Mouse (Mus musculus) lung, embryonic 15.5 days (tissue): Measurements from ENCODE around the gene AI854703. TPM values are rescaled to one million over a fixed set of nuclear protein-coding genes. Genes with fewer than 3 reads are reported as not detected.

Source experiments
- ATAC-seq: fragments of 200-750 bp; cut with Nextera tagmentation; 2 replicates; pipeline ENCODE4 v1.8.0; 2017; ENCODE audit warnings: moderate number of reproducible peaks, borderline replicate concordance; ENCODE audit not compliant: low FRiP score, low TSS enrichment; ENCODE audit errors: extremely low read depth
- H3K27ac ChIP-seq: fragments of 300-500 bp; sonication (generic); 2 replicates; pipeline ENCODE4 v1.5.1; 2015; ENCODE audit warnings: moderate library complexity, mild to moderate bottlenecking, inconsistent platforms
- H3K27me3 ChIP-seq: fragments of 300-500 bp; sonication (generic); 2 replicates; pipeline ENCODE4 v1.6.1; 2015; ENCODE audit warnings: inconsistent platforms
- H3K36me3 ChIP-seq: fragments of 300-500 bp; sonication (generic); 2 replicates; pipeline ENCODE4 v1.6.1; 2015; ENCODE audit warnings: inconsistent platforms
- H3K4me1 ChIP-seq: fragments of 300-500 bp; sonication (generic); 2 replicates; pipeline ENCODE4 v1.6.1; 2015; ENCODE audit warnings: inconsistent platforms
- H3K4me2 ChIP-seq: fragments of 300-500 bp; sonication (generic); 2 replicates; pipeline ENCODE4 v1.6.1; 2015; ENCODE audit warnings: inconsistent platforms, mild to moderate bottlenecking, moderate library complexity
- H3K4me3 ChIP-seq: fragments of 300-500 bp; sonication (generic); 2 replicates; pipeline ENCODE4 v1.5.1; 2015; ENCODE audit warnings: mild to moderate bottlenecking, inconsistent platforms
- H3K9ac ChIP-seq: fragments of 300-500 bp; sonication (generic); 2 replicates; pipeline ENCODE4 v1.6.1; 2015; ENCODE audit warnings: inconsistent platforms
- H3K9me3 ChIP-seq: fragments of 300-500 bp; sonication (generic); 2 replicates; pipeline ENCODE4 v1.6.1; 2016; ENCODE audit warnings: inconsistent platforms
- WGBS: fragments of 180-500 bp; shearing (Covaris S2); methylation state at CpG from one replicate; pipeline ENCODE4 v1.1.7; 2015; 5-methylcytosine and 5-hydroxymethylcytosine counted together
- polyA plus RNA-seq: library from polyadenylated mRNA; unstranded; fragments of >200 nt; fragmentation: Nextera tagmentation; extraction: Ambion mirVana; gene quantifications from 2 replicates; pipeline ENCODE4 v1.2.1, GENCODE M21; 2015

The AI854703 gene
- 0.93 and 1.1 TPM in 2 replicates for polyA plus RNA-seq

DNA sequence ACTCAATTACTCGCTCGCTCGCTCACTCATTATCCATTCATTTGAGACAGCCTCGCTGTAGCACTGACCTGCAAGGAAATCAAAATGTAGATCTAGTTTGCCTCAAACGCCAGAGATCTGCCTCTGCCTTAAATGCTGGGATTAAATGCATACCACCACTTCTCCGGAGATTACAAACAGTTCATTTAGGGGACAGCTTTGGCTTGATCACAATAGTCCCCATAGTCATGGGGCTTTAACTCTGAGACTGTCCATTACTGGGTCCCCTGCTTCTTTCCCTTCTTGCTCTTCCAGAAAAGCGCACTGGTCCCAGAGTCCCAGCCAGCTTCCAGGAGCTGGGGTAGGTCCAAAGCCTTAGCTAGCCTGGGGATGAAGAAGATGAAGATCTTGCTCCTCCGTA lies at the start of gene AI854703:
Gene AI854703 (plus strand): TSS at position 301 of the 400 bp plus-strand sequence.
- H3K4me2 ChIP-seq = peak within 1 kb of the TSS; percentile 84
- peaks cover 42% of the 10 kb centered on the region for H3K27me3 ChIP-seq
- WGBS = 31% methylated on average over 8 of the region's 8 CpGs
- H3K9me3 ChIP-seq = no peaks in the 10 kb centered on the region
- peak within 1 kb of the TSS; percentile 31; the same call in 1 of the 2 replicates for H3K9ac ChIP-seq
- H3K4me3 ChIP-seq = peak within 1 kb of the TSS; percentile 47
- H3K36me3 ChIP-seq = no peaks in the 10 kb centered on the region
- ATAC-seq = no peak
- H3K27ac ChIP-seq = no peak within 1 kb of the TSS
- peaks cover 16% of the 10 kb centered on the region for H3K4me1 ChIP-seq

DNA sequence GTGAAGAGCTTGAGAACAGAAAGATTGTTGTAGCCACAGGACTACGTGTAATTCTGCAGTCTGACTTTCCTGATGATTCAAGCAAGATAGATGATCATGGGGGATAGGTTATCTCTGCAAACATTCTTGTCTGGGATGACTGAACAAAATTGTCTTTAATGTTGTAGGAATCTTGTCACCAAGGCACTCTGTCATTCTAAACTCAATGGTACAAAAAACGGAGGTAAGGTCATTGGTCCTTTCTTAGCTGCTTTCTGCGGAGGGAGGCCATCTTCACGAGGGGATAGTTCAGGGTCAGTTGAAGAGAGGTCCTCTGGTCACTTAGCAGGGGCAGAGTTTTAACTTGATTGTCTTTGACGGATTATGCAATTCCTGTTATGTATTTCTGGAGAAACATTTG lies 47.8 kb upstream of the AI854703 start:
- Histone ChIP-seq H3K9me3 (no peaks in the 10 kb centered on the region), H3K36me3 (no peaks in the 10 kb centered on the region), H3K4me2 (no peak overlapping the region), H3K27me3 (no peaks in the 10 kb centered on the region), H3K9ac (no peak overlapping the region), H3K4me1 (peaks cover 11% of the 10 kb centered on the region; the same call in 1 of the 2 replicates), H3K4me3 (no peak overlapping the region), H3K27ac (peak overlapping the region; percentile 82)
- ATAC-seq = no peak
- WGBS = 28% methylated on average over 5 of the region's 5 CpGs

DNA sequence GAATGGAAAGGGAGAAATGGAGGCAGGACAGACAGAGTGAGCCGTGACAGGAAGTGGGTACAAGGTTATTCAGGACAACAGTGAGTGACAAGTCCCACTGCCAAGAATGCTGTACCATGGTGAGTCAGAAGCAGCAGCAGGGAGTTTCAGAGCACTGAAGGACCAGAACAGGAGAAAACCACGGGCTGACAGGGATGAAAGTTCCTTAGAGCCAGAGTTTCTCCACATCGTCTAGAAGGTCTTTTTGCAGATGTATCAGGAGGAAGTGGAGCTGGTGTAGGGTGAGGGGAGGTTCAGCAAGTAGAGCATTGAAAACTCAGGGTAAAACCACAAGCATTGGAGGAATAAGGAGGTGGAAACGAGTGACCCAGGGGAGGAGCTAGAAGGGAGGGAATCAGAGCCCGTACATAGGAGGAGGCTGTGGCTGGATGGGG lies 47.3 kb upstream of the AI854703 start:
- H3K4me2 ChIP-seq = peak overlapping the region; percentile 39
- H3K4me1 ChIP-seq = peaks cover 11% of the 10 kb centered on the region; the same call in 1 of the 2 replicates
- H3K27me3 ChIP-seq = no peaks in the 10 kb centered on the region
- H3K36me3 ChIP-seq = no peaks in the 10 kb centered on the region
- H3K9me3 ChIP-seq = no peaks in the 10 kb centered on the region
- no peak overlapping the region for H3K9ac ChIP-seq
- ATAC-seq = peak; percentile 88
- H3K27ac ChIP-seq = peak overlapping the region; percentile 82
- H3K4me3 ChIP-seq = no peak overlapping the region
- 16% methylated on average over 5 of the region's 5 CpGs for WGBS

DNA sequence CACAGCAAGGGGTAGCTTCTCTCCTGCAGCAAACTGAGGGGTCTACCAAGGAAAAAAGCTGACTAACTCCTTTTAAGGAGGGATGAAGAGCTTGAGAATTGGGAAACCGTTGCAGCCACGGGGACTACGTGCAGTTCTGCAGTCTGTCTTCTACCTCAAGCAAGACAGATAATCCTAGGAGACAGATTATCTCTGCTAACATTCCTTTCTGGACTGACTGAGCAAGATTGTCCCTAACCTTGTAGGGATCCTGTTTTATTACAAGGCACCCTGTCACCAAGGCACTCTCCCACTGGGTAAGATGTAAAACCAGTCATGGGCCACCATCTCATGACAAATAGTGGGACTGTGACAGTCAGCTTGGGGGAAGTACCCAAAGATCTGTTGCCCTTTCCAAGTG lies 45.3 kb upstream of the AI854703 start:
- Histone ChIP-seq H3K4me2 (no peak overlapping the region), H3K4me1 (peaks cover 11% of the 10 kb centered on the region; the same call in 1 of the 2 replicates), H3K4me3 (no peak overlapping the region), H3K36me3 (no peaks in the 10 kb centered on the region), H3K27ac (no peak overlapping the region), H3K9ac (no peak overlapping the region), H3K27me3 (no peaks in the 10 kb centered on the region), H3K9me3 (no peaks in the 10 kb centered on the region)
- ATAC-seq = no peak
- WGBS = 41% methylated on average over 3 of the region's 3 CpGs

DNA sequence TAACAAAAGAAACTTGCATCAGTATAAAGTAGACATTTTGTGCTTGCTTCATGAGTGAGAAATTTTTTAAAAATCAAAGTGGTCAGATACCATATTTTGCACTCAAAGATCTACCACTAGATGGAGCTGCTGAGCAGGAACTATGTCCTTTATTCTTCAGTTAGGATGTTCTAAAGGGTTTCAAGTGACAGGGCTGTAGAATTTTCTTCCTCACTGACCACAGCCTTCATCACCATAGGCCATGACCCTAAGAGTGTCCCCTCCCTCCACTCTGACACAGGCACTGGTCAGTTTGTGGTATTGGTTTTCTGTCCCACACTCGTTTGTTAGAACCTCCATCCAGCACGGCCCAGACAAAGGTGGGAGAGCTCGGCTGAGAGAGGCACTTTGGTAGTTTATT lies 44.5 kb upstream of the AI854703 start:
- H3K4me2 ChIP-seq = no peak overlapping the region
- H3K27me3 ChIP-seq = no peaks in the 10 kb centered on the region
- H3K4me1 ChIP-seq = peaks cover 11% of the 10 kb centered on the region; the same call in 1 of the 2 replicates
- H3K27ac ChIP-seq = no peak overlapping the region
- H3K36me3 ChIP-seq = no peaks in the 10 kb centered on the region
- no peak overlapping the region for H3K4me3 ChIP-seq
- ATAC-seq = no peak
- no peaks in the 10 kb centered on the region for H3K9me3 ChIP-seq
- WGBS = 67% methylated on average over 3 of the region's 3 CpGs
- H3K9ac ChIP-seq = no peak overlapping the region

DNA sequence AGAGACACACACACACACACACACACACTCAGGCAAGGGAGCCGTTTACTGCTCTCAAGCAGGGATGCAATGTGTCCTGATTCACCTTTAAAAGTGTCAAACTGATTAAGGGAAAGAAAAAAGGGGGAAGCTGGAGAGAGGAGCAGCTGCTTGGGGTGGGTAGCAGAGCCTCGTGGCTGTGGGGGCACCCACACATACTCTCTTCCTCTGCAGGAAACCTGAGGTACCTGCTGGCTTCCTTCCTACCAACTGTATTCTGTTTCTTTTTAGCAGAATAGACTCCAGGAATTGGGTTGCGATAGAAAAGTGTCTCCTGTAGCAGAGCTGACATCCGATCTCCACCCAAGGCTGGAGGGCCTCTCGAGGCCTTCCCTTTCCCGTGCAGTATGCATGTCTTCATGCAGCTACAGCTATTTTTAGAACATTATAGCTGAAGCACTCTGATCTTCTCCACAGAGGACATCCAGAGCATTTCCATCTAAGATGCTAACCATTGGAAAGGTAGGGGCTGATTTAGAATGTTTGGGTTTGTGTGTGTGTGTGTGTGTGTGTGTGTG lies 37.3 kb upstream of the AI854703 start, which contains the start of gene Gm45021:
Gene Gm45021 (plus strand): TSS at position 417 of the 557 bp plus-strand sequence.
- H3K4me1 ChIP-seq = peaks cover 6% of the 10 kb centered on the region
- no peak within 1 kb of the TSS for H3K9ac ChIP-seq
- H3K4me2 ChIP-seq = no peak within 1 kb of the TSS
- no peaks in the 10 kb centered on the region for H3K36me3 ChIP-seq
- H3K4me3 ChIP-seq = no peak within 1 kb of the TSS
- H3K27ac ChIP-seq = no peak within 1 kb of the TSS
- WGBS = 18% methylated on average over 6 of the region's 6 CpGs
- no peak for ATAC-seq
- H3K9me3 ChIP-seq = no peaks in the 10 kb centered on the region
- no peaks in the 10 kb centered on the region for H3K27me3 ChIP-seq

DNA sequence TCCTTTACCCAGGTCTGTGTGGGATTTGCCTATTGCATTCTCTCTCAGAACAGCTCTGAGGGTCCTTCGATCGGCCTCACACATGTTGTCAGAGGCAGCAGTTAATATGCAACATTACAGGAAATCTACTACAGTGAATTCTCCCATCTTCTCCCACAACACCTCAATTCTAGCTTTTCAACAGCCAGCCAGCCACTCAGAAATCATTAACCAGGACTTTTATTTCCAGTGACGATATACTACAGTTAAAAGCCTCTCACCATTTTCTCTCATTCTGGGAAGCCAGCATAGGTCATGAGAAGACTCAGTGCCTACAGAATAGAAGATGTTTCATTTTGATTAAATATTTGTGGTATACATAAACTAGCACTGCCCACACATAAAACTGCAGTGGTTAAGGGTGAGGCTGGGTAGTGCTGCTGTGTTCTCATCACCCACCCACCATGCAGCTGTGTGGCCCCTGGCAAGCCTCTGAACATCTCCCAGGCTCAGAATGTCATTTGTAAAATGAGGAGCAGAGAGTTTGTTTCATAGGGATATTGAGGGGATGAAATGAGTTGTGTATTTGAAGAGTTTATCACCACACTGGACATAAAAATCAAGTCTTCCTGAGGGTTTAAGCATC lies 35.2 kb upstream of the AI854703 start:
- Histone ChIP-seq H3K4me1 (peaks cover 14% of the 10 kb centered on the region), H3K4me3 (no peak overlapping the region), H3K9ac (no peak overlapping the region), H3K27me3 (no peaks in the 10 kb centered on the region), H3K36me3 (peaks cover 10% of the 10 kb centered on the region), H3K4me2 (no peak overlapping the region), H3K27ac (no peak overlapping the region), H3K9me3 (peaks cover 3% of the 10 kb centered on the region)
- 83% methylated on average over 3 of the region's 3 CpGs for WGBS
- no peak for ATAC-seq

DNA sequence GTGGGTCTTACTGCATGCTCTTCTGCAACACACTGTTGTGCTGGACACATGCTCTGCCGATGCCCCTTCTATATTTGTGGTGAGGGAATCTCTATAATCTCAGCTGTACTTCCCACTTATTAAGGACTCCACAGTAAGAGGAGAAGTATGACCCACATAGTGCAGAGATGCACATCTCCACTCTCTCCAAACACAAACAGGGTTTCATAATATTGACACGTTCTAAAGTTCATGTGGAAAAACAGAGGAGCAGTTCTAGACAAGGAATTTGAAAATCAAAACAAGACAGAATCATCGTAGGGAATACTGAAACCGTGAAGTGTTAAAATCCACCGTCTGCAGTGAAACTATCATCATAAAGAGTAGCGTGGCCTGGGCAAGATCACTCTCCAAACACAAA lies 34.7 kb upstream of the AI854703 start:
- H3K9me3 ChIP-seq = peaks cover 9% of the 10 kb centered on the region
- H3K27ac ChIP-seq = no peak overlapping the region
- H3K9ac ChIP-seq = no peak overlapping the region
- peaks cover 14% of the 10 kb centered on the region for H3K4me1 ChIP-seq
- no peak overlapping the region for H3K4me2 ChIP-seq
- H3K36me3 ChIP-seq = peaks cover 16% of the 10 kb centered on the region
- ATAC-seq = no peak
- WGBS = 86% methylated on average over 6 of the region's 6 CpGs
- H3K4me3 ChIP-seq = no peak overlapping the region
- H3K27me3 ChIP-seq = no peaks in the 10 kb centered on the region

DNA sequence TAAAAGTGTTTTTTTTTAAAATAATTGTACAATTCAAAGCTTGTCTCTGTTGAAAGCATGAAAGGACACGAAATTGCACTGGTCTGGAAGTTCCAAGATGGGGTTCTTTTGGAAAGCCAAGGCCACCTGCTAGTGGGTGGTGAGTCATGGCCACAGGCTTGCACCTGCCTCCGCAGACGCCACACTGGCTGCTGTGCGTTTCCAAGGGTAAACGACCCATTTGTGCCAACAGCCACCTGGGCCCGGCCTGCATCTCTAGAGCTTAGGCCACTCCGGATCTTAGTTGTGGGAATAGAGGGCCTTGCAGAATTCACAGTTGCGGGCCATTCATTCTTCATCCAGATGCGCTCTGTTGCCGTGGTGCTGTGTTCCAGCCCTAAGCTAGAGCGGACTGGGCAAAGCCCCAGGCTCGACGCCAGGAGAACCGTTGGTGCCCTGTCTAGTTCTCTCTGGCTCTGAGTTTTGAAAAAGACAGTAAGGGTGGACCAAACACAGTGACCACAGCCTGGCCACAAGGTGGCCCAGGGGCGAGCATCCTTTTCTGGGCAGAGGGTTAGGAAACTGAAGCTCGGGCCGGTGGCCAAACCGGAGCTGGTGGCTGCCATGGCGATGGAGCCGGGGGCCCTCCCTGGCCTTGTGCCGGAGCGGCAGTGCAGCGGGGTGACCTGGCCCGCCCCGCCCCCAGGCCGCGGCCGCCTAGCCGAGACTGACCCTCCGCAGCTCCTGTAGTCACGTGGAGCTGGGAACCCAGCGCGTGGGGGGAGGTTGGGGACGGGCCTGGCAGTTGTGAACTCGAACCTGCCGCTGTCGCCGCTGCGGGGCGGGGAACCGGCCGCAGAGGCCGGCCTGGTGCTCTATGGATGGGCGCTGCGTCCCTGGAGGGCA lies 33.2 kb upstream of the AI854703 start, which contains the start of the genes Repin1 and Gm44965:
Gene Repin1 (plus strand): TSS at position 726 of the 885 bp plus-strand sequence.
Gene Gm44965 (plus strand): TSS at position 784 of the 885 bp plus-strand sequence.
- Histone ChIP-seq H3K27me3 (no peaks in the 10 kb centered on the region), H3K4me1 (peaks cover 14% of the 10 kb centered on the region), H3K4me3 (peak within 1 kb of the TSS; percentile 92), H3K36me3 (peaks cover 31% of the 10 kb centered on the region), H3K27ac (peak within 1 kb of the TSS; percentile 86), H3K4me2 (peak within 1 kb of the TSS; percentile 80), H3K9me3 (peaks cover 20% of the 10 kb centered on the region), H3K9ac (peak within 1 kb of the TSS; percentile 95)
- peak; percentile 92 for ATAC-seq
- 6% methylated on average over 45 of the region's 45 CpGs for WGBS

DNA sequence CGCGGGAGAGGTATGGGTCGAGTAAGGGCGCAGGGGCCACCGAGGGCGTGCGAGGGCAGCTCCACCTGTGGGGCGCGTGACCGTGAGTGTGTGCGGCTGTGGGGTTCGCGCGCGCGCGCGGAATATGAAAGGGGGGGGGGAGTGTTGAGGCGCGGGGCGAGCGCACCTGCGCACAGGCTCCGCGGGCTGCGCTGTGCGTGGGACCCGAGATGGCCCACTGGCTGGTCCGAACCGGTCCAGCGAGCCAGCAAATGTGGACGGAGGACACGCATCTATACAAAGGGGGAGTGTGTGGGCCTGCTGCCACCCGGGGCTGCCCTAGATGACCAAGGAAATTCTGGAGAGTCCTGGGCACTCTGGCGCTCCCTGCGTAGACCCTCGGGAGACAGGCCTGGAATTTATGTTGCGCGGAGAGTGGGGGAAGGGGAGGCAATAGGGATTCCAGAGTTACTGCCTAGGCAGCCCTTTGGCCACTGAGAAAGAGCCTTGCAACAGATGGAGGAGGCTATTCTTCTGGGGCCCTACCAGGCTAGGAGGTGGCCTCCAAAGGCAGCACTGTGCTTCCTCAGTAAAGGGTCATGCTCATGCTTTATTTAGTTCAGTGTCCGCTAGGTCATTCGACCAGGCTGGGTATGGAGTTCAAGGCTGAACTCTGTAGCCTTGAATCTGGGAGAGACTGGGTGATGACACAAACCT lies 32.4 kb upstream of the AI854703 start:
- Histone ChIP-seq H3K4me3 (peak overlapping the region; percentile 92), H3K36me3 (peaks cover 38% of the 10 kb centered on the region), H3K9ac (peak overlapping the region; percentile 95), H3K9me3 (peaks cover 20% of the 10 kb centered on the region), H3K4me1 (peaks cover 14% of the 10 kb centered on the region), H3K4me2 (peak overlapping the region; percentile 80), H3K27ac (peak overlapping the region; percentile 86), H3K27me3 (no peaks in the 10 kb centered on the region)
- WGBS = 2% methylated on average over 35 of the region's 41 CpGs
- peak; percentile 48; the same call in 1 of the 2 replicates for ATAC-seq

DNA sequence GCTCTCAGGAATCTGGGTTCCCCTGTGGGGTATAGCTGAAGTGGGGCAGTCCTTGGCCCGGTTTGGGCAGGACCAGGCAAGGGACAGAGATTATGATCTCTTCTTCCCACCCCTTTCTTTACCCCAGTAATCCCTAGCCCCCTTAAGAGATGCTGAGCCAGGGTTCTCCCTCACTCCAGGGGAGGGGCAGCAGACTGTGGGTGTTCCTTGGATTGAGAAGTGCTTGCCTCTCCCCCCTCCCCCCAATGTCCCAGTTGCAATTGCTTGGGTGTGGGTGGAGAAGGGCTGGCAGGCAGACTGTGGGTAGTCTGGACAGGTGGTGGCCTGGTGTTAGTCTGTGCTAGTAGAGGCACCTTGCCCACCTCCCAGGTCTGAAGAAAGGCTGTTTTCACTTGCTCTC lies 31.3 kb upstream of the AI854703 start:
- peaks cover 20% of the 10 kb centered on the region for H3K9me3 ChIP-seq
- no peak overlapping the region for H3K27ac ChIP-seq
- H3K9ac ChIP-seq = no peak overlapping the region
- ATAC-seq = no peak
- H3K4me1 ChIP-seq = peaks cover 14% of the 10 kb centered on the region
- H3K36me3 ChIP-seq = peaks cover 48% of the 10 kb centered on the region
- 45% methylated on average over 1 of the region's 1 CpGs for WGBS
- no peaks in the 10 kb centered on the region for H3K27me3 ChIP-seq
- H3K4me3 ChIP-seq = peak overlapping the region; percentile 92
- peak overlapping the region; percentile 80 for H3K4me2 ChIP-seq
